Mouse (Mus musculus) midbrain, postnatal 0 days (tissue): ENCODE data around the gene Olfm4. TPM values are rescaled to one million over a fixed set of nuclear protein-coding genes. Genes with fewer than 3 reads are reported as not detected.

ENCODE experiments used
- ATAC-seq: fragments of 200-750 bp; cut with Nextera tagmentation; 2 replicates; pipeline ENCODE4 v1.8.0; 2017; ENCODE audit warnings: moderate number of reproducible peaks, mild to moderate bottlenecking, moderate TSS enrichment, moderate library complexity; ENCODE audit not compliant: low FRiP score
- DNase-seq: peaks from one replicate; pipeline ENCODE4 v3.0.0-alpha.2; 2015; ENCODE audit warnings: low spot score
- H3K27ac ChIP-seq: fragments of 300-500 bp; sonication (generic); 2 replicates; pipeline ENCODE4 v1.5.1; 2014; ENCODE audit warnings: low read depth, mild to moderate bottlenecking, low read length, mixed read lengths
- H3K27me3 ChIP-seq: fragments of 300-500 bp; sonication (generic); 2 replicates; pipeline ENCODE4 v1.6.1; 2014; ENCODE audit warnings: low read length, control low read depth, mixed read lengths; ENCODE audit not compliant: insufficient read depth
- H3K36me3 ChIP-seq: fragments of 300-500 bp; sonication (generic); 2 replicates; pipeline ENCODE4 v1.6.1; 2014; ENCODE audit warnings: low read length, control low read depth, mixed read lengths; ENCODE audit not compliant: insufficient read depth
- H3K4me1 ChIP-seq: fragments of 300-500 bp; sonication (generic); 2 replicates; pipeline ENCODE4 v1.6.1; 2014; ENCODE audit warnings: mild to moderate bottlenecking, control low read depth, antibody characterized with exemption, low read length, mixed read lengths; ENCODE audit not compliant: insufficient read depth
- H3K4me2 ChIP-seq: fragments of 300-500 bp; sonication (generic); 2 replicates; pipeline ENCODE4 v1.6.1; 2014; ENCODE audit warnings: low read depth, mild to moderate bottlenecking, low read length, mixed read lengths; ENCODE audit not compliant: poor library complexity, severe bottlenecking
- H3K4me3 ChIP-seq: fragments of 300-500 bp; sonication (generic); 2 replicates; pipeline ENCODE4 v1.5.1; 2014; ENCODE audit warnings: low read depth, mild to moderate bottlenecking, low read length, moderate library complexity
- H3K9ac ChIP-seq: fragments of 300-500 bp; sonication (generic); replicated peaks from 2 replicates; pipeline ENCODE4 v1.6.1; 2014; ENCODE audit warnings: mild to moderate bottlenecking, low read length, moderate library complexity, mixed read lengths; ENCODE audit not compliant: poor library complexity, severe bottlenecking
- H3K9me3 ChIP-seq: fragments of 300-500 bp; sonication (generic); 2 replicates; pipeline ENCODE4 v1.6.1; 2016; ENCODE audit warnings: low read length, control low read depth
- CTCF ChIP-seq: IDR thresholded peaks from 2 replicates; pipeline ENCODE4 v1.5.1; 2016; ENCODE audit warnings: antibody characterized with exemption, mild to moderate bottlenecking
- WGBS: fragments of 180-500 bp; shearing (Covaris S2); extraction: QIAGEN DNeasy Blood & Tissue Kit; methylation state at CpG from one replicate; pipeline ENCODE4 v1.1.7; 2014; 5-methylcytosine and 5-hydroxymethylcytosine counted together
- polyA plus RNA-seq: library from polyadenylated mRNA; unstranded; fragments of >200 nt; fragmentation: Nextera tagmentation; extraction: Ambion mirVana; gene quantifications from 2 replicates; pipeline ENCODE4 v1.2.1, GENCODE M21; 2015
- total RNA-seq: library from RNA; depleted of rRNA; stranded (reverse); fragments of >200 nt; gene quantifications from 2 replicates; pipeline ENCODE4 v1.2.3, GENCODE M21; 2014

Gene Olfm4
- total and polyA plus RNA-seq, 2 experiments from 2014 or later: 0.77 to 1.3 TPM

DNA sequence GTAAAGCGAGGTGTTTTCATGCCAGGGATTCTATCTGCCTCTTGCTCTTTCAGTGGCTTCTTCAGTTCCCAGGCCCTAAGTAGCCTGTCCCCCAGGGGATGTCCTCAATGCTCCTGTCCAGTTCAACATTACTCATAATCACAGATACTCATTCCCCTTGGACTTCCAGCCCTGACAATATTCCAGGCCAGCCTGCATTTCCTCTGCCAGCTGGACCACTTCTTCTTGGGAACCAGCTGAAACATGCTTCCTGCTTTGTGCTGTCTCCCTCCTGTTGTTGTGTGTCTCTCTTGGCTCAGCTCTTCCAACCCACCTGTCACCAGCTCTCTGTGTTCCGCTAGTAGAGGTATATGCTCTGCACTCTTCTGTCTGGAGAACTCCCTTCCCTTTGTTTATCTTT is 1.8 kb downstream of the Olfm4 start:
- Histone ChIP-seq H3K9ac (no peak overlapping the region), H3K27ac (no peak overlapping the region), H3K4me3 (no peak overlapping the region), H3K36me3 (no peaks in the 10 kb centered on the region), H3K4me1 (no peaks in the 10 kb centered on the region), H3K27me3 (no peaks in the 10 kb centered on the region), H3K4me2 (no peak overlapping the region), H3K9me3 (no peaks in the 10 kb centered on the region)
- 92% methylated on average over 2 of the region's 2 CpGs for WGBS
- TF ChIP-seq CTCF: no peak
- DNase-seq (no peak), ATAC-seq (no peak)

DNA sequence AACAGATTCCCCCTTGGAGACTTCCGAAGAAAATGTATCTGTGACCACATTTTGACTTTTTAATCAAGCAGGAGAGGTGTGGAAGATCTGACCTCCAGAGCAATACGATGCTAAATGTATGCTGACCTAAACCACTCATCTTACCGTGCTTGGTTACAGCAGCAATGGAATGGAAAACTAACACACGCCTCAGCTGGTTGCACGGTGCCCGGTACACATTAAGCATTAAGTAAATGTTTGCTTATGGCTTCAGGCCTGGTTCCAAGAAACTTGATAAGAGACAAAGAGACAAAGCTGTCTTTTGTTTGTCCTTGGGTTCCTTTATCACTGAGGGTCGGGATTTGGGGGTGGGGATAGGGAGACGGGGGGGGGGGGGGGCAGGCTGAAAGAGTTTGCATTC is 3.0 kb downstream of the Olfm4 start:
- H3K9ac ChIP-seq: no peak overlapping the region
- no peak for TF ChIP-seq CTCF
- ATAC-seq: no peak
- no peaks in the 10 kb centered on the region for H3K36me3 ChIP-seq
- no peak overlapping the region for H3K27ac ChIP-seq
- H3K4me1 ChIP-seq: no peaks in the 10 kb centered on the region
- no peak for DNase-seq
- WGBS: 77% methylated on average over 7 of the region's 8 CpGs
- no peak overlapping the region for H3K4me3 ChIP-seq
- no peaks in the 10 kb centered on the region for H3K27me3 ChIP-seq
- no peaks in the 10 kb centered on the region for H3K9me3 ChIP-seq
- no peak overlapping the region for H3K4me2 ChIP-seq

DNA sequence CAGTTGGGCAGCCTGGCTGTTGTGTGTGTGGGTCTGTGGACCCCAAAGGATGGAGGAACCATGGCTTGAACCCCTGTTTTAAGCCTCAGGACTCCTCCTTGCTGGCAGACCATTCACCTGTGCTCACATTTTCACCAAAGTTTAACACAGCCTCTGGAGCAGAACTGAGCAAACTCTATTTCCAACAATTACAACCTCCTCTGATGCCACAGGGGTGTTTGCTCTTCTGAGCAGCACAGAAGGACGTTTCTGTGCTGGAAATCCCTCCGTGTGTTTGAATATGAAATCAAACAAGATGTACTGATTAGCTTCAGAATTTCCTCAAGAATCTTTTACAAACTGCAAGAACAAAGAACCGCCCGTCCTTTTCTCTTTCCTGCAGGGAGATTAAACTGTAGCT is 5.9 kb downstream of the Olfm4 start:
- H3K4me2 ChIP-seq: no peak overlapping the region
- DNase-seq (no peak), ATAC-seq (no peak)
- H3K27ac ChIP-seq: no peak overlapping the region
- no peak overlapping the region for H3K9ac ChIP-seq
- H3K36me3 ChIP-seq: no peaks in the 10 kb centered on the region
- no peaks in the 10 kb centered on the region for H3K9me3 ChIP-seq
- WGBS: 25% methylated on average over 4 of the region's 4 CpGs
- H3K27me3 ChIP-seq: no peaks in the 10 kb centered on the region
- TF ChIP-seq CTCF: no peak
- no peak overlapping the region for H3K4me3 ChIP-seq
- H3K4me1 ChIP-seq: no peaks in the 10 kb centered on the region

DNA sequence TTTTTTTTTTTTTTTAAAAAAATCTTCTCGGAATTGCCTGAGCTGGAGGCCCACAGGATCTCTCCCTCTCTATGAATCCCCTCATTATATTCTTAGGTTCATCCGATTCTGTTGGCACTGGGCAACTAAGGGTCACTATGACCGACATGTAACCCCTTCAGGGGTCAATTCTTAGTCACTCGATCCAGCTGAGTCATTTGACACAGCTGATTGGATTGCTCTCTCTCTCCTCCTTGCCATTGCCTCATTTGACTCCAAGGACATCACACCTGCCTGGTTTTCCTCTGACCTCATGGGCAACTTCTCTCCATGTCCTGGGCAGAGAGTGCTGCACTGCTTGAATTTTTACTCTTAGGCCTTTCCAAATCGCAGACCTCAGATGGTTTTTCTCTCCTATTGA is 6.7 kb downstream of the Olfm4 start:
- Histone ChIP-seq H3K4me2 (no peak overlapping the region), H3K4me1 (no peaks in the 10 kb centered on the region), H3K4me3 (no peak overlapping the region), H3K36me3 (no peaks in the 10 kb centered on the region), H3K27ac (no peak overlapping the region), H3K9me3 (no peaks in the 10 kb centered on the region), H3K9ac (no peak overlapping the region), H3K27me3 (no peaks in the 10 kb centered on the region)
- 62% methylated on average over 5 of the region's 5 CpGs for WGBS
- ATAC-seq: no peak
- no peak for TF ChIP-seq CTCF
- DNase-seq: no peak

- no peaks in the 10 kb centered on the region for H3K27me3 ChIP-seq
- no peak overlapping the region for H3K4me2 ChIP-seq
- no peak overlapping the region for H3K9ac ChIP-seq
- no peaks in the 10 kb centered on the region for H3K9me3 ChIP-seq
- H3K27ac ChIP-seq: peak overlapping the region; percentile 45; the same call in 1 of the 2 replicates
- DNase-seq: peak; percentile 17
- ATAC-seq: no peak
- H3K36me3 ChIP-seq: no peaks in the 10 kb centered on the region
- 24% methylated on average over 4 of the region's 4 CpGs for WGBS
- no peaks in the 10 kb centered on the region; the same call in 1 of the 2 replicates for H3K4me1 ChIP-seq
- H3K4me3 ChIP-seq: no peak overlapping the region
- no peak for TF ChIP-seq CTCF
Observed at GRCm38 (mm10) chr14:79997534-79997933, 13.7 kb downstream of the Olfm4 start.

- no peaks in the 10 kb centered on the region for H3K9me3 ChIP-seq
- WGBS: 58% methylated on average over 8 of the region's 8 CpGs
- TF ChIP-seq CTCF: no peak
- H3K27ac ChIP-seq: no peak overlapping the region
- H3K27me3 ChIP-seq: no peaks in the 10 kb centered on the region
- no peaks in the 10 kb centered on the region; the same call in 1 of the 2 replicates for H3K4me1 ChIP-seq
- H3K9ac ChIP-seq: no peak overlapping the region
- no peak overlapping the region for H3K4me2 ChIP-seq
- no peak overlapping the region for H3K4me3 ChIP-seq
- no peak for DNase-seq
- H3K36me3 ChIP-seq: no peaks in the 10 kb centered on the region
- no peak for ATAC-seq
Observed at GRCm38 (mm10) chr14:80000110-80000531, 16.2 kb downstream of the Olfm4 start.
